Mouse (Mus musculus): ENCODE data around the gene Banf2. TPM values are rescaled to one million over a fixed set of nuclear protein-coding genes. Genes with fewer than 3 reads are reported as not detected.

Gene Banf2
- polyA plus RNA-seq, 1 experiment from 2014 or later, result not detected

GRCm38 (mm10) chr2:144044726-144045125 lies 11.9 kb downstream of the Banf2 start:
- Histone ChIP-seq H3K36me3 (no peaks in the 10 kb centered on the region), H3K4me1 (no peaks in the 10 kb centered on the region), H3K9ac (replicated peaks) (no peak overlapping the region), H3K9me3 (no peaks in the 10 kb centered on the region), H3K4me2 (replicated peaks) (no peak overlapping the region), H3K27ac (replicated peaks) (no peak overlapping the region), H3K4me3 (no peak overlapping the region), H3K27me3 (no peaks in the 10 kb centered on the region; the same call in 1 of the 2 replicates)
- 84% methylated on average over 6 of the region's 6 CpGs for WGBS
- no peak for ATAC-seq (replicated peaks)

- Histone ChIP-seq H3K9ac (replicated peaks) (no peak overlapping the region), H3K36me3 (no peaks in the 10 kb centered on the region), H3K27me3 (no peaks in the 10 kb centered on the region), H3K4me1 (no peaks in the 10 kb centered on the region), H3K4me3 (no peak overlapping the region), H3K4me2 (replicated peaks) (no peak overlapping the region), H3K27ac (replicated peaks) (no peak overlapping the region), H3K9me3 (no peaks in the 10 kb centered on the region)
- 69% methylated on average over 5 of the region's 5 CpGs for WGBS
- ATAC-seq (replicated peaks), result 0 out of 2 replicates have a peak, but pooled peaks have one; percentile 19
Observed at GRCm38 (mm10) chr2:144045756-144046560, 13.1 kb downstream of the Banf2 start.

DNA sequence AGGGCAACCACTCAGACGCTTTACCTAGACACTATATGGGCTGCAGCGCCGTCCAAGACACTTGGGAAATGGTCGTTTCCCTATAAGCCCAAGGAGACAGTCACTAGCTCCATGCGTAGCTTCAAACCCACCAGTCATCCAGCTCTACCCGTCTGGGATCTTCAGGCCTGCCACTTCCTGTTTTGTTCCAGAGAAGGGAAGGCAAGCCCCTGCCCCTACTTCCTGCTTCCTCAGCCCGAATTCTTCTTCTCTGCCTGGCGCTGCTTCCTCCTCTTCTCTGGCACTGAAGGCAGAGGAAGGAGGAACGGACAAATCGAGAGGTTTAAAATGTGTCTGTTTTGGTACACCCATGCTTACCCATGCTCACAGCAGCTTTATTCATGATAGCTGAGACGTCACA lies 14.1 kb downstream of the Banf2 start:
- ATAC-seq (replicated peaks), result no peak
- no peaks in the 10 kb centered on the region for H3K27me3 ChIP-seq
- H3K4me2 ChIP-seq (replicated peaks), result no peak overlapping the region
- no peak overlapping the region for H3K27ac ChIP-seq (replicated peaks)
- WGBS, result 85% methylated on average over 11 of the region's 11 CpGs
- no peak overlapping the region for H3K9ac ChIP-seq (replicated peaks)
- no peaks in the 10 kb centered on the region for H3K9me3 ChIP-seq
- no peaks in the 10 kb centered on the region for H3K4me1 ChIP-seq
- H3K4me3 ChIP-seq, result no peak overlapping the region
- H3K36me3 ChIP-seq, result no peaks in the 10 kb centered on the region

DNA sequence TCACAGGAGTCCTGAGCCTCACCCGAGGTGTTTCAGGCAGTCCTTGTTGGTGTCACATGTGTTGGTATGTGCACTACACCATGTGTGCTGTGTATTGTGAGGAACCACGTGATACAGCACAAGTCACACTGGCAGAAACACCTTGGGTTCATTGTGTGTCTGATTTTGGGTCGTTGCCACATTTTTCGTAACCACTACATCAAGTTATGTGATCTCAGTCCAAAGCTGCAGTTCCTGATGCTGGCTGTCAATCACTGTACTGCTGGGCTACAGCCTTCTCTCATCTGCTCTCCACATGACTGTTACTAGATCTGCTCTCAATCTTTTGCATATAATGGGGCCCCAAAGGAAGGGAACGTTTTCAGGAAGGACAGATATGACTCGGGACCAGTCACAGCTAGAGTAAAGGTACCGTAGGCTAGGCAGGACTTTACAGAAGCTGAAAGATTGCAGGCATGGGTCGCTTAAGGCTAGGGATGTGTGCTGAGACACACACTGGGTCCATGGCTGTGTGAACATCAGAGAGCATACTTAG lies 17.4 kb downstream of the Banf2 start:
- Histone ChIP-seq H3K4me1 (peaks cover 5% of the 10 kb centered on the region; the same call in 1 of the 2 replicates), H3K9ac (replicated peaks) (no peak overlapping the region), H3K4me2 (replicated peaks) (no peak overlapping the region), H3K4me3 (no peak overlapping the region), H3K9me3 (no peaks in the 10 kb centered on the region), H3K27me3 (no peaks in the 10 kb centered on the region), H3K27ac (replicated peaks) (no peak overlapping the region), H3K36me3 (no peaks in the 10 kb centered on the region)
- 79% methylated on average over 8 of the region's 8 CpGs for WGBS
- ATAC-seq (replicated peaks), result no peak

GRCm38 (mm10) chr2:144050861-144051260 lies 18.0 kb downstream of the Banf2 start:
- H3K4me2 ChIP-seq (replicated peaks), result no peak overlapping the region
- WGBS, result 94% methylated on average over 6 of the region's 6 CpGs
- H3K36me3 ChIP-seq, result no peaks in the 10 kb centered on the region
- ATAC-seq (replicated peaks), result no peak
- no peak overlapping the region for H3K4me3 ChIP-seq
- no peaks in the 10 kb centered on the region for H3K9me3 ChIP-seq
- H3K9ac ChIP-seq (replicated peaks), result no peak overlapping the region
- peaks cover 5% of the 10 kb centered on the region; the same call in 1 of the 2 replicates for H3K4me1 ChIP-seq
- H3K27ac ChIP-seq (replicated peaks), result no peak overlapping the region
- no peaks in the 10 kb centered on the region for H3K27me3 ChIP-seq

DNA sequence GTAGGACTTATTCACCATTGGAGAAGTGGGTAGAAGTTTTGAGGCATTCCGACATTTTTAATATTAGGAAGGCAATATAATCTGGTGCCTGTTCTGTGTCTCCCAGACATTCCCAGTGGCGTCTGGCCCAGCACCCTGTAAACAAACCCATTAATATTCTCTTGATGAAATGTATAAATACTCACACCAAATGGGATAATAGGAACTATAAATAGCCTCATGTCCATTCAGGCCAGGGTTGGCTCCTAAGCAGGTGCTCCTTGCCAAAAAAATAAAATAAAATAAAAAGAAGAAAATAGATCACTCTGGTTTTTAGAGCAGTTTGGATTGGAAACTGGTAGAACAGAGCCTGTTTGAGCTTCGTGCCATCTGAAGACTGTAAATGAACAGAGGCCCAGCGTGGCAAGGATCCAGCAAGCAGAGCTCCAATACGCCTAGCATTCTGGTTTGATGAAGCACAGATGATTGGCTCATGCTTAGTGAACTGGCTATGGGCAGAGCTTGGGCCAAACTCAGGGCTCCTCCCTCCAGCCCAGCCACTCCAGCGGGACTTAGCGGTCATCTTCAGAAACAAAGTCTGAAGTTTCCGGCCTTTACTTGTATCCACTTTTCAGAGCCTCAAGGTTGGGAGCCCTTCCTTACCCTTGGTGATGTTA lies 19.7 kb downstream of the Banf2 start:
- Histone ChIP-seq H3K9ac (replicated peaks) (no peak overlapping the region), H3K27me3 (no peaks in the 10 kb centered on the region), H3K4me1 (peaks cover 5% of the 10 kb centered on the region; the same call in 1 of the 2 replicates), H3K27ac (replicated peaks) (no peak overlapping the region), H3K4me2 (replicated peaks) (no peak overlapping the region), H3K4me3 (no peak overlapping the region), H3K9me3 (no peaks in the 10 kb centered on the region), H3K36me3 (no peaks in the 10 kb centered on the region)
- peak; percentile 87 for ATAC-seq (replicated peaks)
- WGBS, result 61% methylated on average over 8 of the region's 8 CpGs

- ATAC-seq (replicated peaks), result no peak
- Histone ChIP-seq H3K27ac (replicated peaks) (no peak overlapping the region), H3K36me3 (no peaks in the 10 kb centered on the region), H3K27me3 (no peaks in the 10 kb centered on the region), H3K4me3 (no peak overlapping the region), H3K4me2 (replicated peaks) (no peak overlapping the region), H3K9ac (replicated peaks) (no peak overlapping the region), H3K4me1 (no peaks in the 10 kb centered on the region), H3K9me3 (no peaks in the 10 kb centered on the region)
- 41% methylated on average over 2 of the region's 2 CpGs for WGBS
Observed at GRCm38 (mm10) chr2:144057735-144058134, 24.9 kb downstream of the Banf2 start.

DNA sequence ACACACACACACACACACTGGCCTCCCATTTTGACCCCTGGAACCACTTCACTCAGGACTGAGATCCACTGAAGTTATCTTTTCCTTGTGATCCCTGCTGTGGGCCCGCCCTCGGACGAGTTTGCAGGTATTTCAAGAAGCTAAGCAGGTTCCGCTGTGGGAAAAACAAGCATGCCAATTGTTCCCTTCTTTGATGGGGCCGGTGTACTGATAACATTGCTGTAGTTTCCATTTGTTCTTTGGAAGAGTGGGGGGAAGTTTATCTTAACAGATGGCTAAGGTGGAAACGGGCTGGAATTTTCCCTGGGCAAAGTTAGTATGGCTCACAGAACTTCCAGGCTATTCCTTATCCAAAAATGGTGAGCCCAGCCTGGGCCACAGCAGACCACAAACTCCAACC lies 28.8 kb downstream of the Banf2 start:
- H3K4me1 ChIP-seq, result no peaks in the 10 kb centered on the region
- no peak overlapping the region for H3K4me3 ChIP-seq
- H3K4me2 ChIP-seq (replicated peaks), result no peak overlapping the region
- no peak overlapping the region for H3K9ac ChIP-seq (replicated peaks)
- no peaks in the 10 kb centered on the region for H3K27me3 ChIP-seq
- no peak overlapping the region for H3K27ac ChIP-seq (replicated peaks)
- 81% methylated on average over 6 of the region's 6 CpGs for WGBS
- no peak for ATAC-seq (replicated peaks)
- H3K9me3 ChIP-seq, result no peaks in the 10 kb centered on the region
- no peaks in the 10 kb centered on the region for H3K36me3 ChIP-seq

DNA sequence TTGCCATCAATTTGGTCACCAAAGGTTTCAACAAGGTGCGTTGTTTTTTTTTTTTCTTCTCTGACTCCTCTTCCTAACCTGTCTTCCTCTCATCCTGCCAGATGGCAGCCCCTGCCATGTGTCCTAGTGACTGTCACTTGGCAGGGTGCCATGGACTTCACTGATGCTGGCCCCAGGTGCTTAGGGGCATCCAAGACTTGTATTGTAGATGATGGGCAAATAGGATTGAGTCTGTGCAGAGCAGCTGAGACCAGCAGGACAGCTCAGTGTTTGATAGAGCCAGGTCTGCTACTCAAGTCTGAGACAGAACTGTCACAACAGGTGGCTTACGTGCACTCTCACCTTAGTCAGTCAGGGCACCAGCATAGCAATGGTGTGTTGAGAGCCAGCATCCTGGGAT lies 32.6 kb downstream of the Banf2 start:
- H3K4me2 ChIP-seq (replicated peaks), result no peak overlapping the region
- H3K9me3 ChIP-seq, result no peaks in the 10 kb centered on the region
- WGBS, result 93% methylated on average over 2 of the region's 2 CpGs
- no peak overlapping the region for H3K4me3 ChIP-seq
- H3K4me1 ChIP-seq, result no peaks in the 10 kb centered on the region
- no peaks in the 10 kb centered on the region for H3K36me3 ChIP-seq
- no peak overlapping the region for H3K27ac ChIP-seq (replicated peaks)
- ATAC-seq (replicated peaks), result no peak
- H3K27me3 ChIP-seq, result no peaks in the 10 kb centered on the region
- H3K9ac ChIP-seq (replicated peaks), result no peak overlapping the region

- Histone ChIP-seq H3K4me3 (no peak overlapping the region), H3K36me3 (no peaks in the 10 kb centered on the region), H3K9me3 (no peaks in the 10 kb centered on the region), H3K4me2 (replicated peaks) (no peak overlapping the region), H3K27me3 (no peaks in the 10 kb centered on the region), H3K4me1 (no peaks in the 10 kb centered on the region), H3K27ac (replicated peaks) (no peak overlapping the region), H3K9ac (replicated peaks) (no peak overlapping the region)
- no peak for ATAC-seq (replicated peaks)
- WGBS, result 91% methylated on average over 4 of the region's 4 CpGs
Observed at GRCm38 (mm10) chr2:144069663-144070062, 36.8 kb downstream of the Banf2 start.

GRCm38 (mm10) chr2:144070479-144070878 lies 37.6 kb downstream of the Banf2 start:
- Histone ChIP-seq H3K27me3 (no peaks in the 10 kb centered on the region), H3K4me3 (no peak overlapping the region), H3K4me2 (replicated peaks) (no peak overlapping the region), H3K4me1 (no peaks in the 10 kb centered on the region), H3K36me3 (no peaks in the 10 kb centered on the region), H3K9me3 (no peaks in the 10 kb centered on the region), H3K9ac (replicated peaks) (no peak overlapping the region), H3K27ac (replicated peaks) (no peak overlapping the region)
- no peak for ATAC-seq (replicated peaks)
- 81% methylated on average over 7 of the region's 7 CpGs for WGBS

DNA sequence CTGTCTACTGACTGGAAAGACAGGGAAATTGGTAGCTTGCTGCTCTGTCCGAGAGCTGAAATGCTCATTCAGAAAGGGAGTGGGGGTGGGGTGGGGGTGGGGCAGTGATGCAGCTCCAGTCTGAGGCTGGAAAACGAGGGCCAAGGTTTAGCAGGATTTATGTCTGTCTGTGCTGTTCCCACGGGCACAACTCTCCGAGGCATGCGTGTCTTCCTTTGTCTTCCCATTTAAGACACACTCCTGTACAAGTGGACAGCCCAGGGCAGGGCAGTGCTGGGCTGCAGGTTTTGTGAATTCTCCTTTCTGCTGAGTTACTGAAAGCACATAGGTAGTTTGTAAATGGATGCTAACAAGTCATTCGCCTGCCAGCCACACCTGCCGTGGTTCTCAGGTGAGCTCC lies 39.8 kb downstream of the Banf2 start:
- Histone ChIP-seq H3K4me3 (no peak overlapping the region), H3K4me2 (replicated peaks) (no peak overlapping the region), H3K4me1 (no peaks in the 10 kb centered on the region), H3K27ac (replicated peaks) (no peak overlapping the region), H3K9me3 (no peaks in the 10 kb centered on the region), H3K9ac (replicated peaks) (no peak overlapping the region), H3K36me3 (no peaks in the 10 kb centered on the region), H3K27me3 (no peaks in the 10 kb centered on the region)
- ATAC-seq (replicated peaks), result 0 out of 2 replicates have a peak, but pooled peaks have one; percentile 38
- WGBS, result 42% methylated on average over 7 of the region's 7 CpGs
